Mouse (Mus musculus) layer of hippocampus, adult 2 months (tissue): ENCODE data around the gene Gja1. TPM values are rescaled to one million over a fixed set of nuclear protein-coding genes. Genes with fewer than 3 reads are reported as not detected.
"Not testable (repeated sequence)": the region's sequence is repeated elsewhere in the genome, so short reads cannot be mapped to it uniquely, and the experiment has no call there.

ENCODE experiments used
- DNase-seq, 2 experiments: peaks; one replicate each; pipeline ENCODE4 v3.0.0; 2022; ENCODE audit warnings: low spot score in 2 of 2
- H3K27ac ChIP-seq: fragments of 200-600 bp; 2 replicates; pipeline ENCODE4 v1.8.1; 2022
- H3K4me3 ChIP-seq: fragments of 200-600 bp; 2 replicates; pipeline ENCODE4 v1.8.1; 2022; ENCODE audit warnings: mild to moderate bottlenecking
- CTCF ChIP-seq: fragments of 200-600 bp; conservative IDR thresholded peaks from 2 replicates; pipeline ENCODE4 v1.8.1; 2022; ENCODE audit warnings: antibody characterized with exemption, mild to moderate bottlenecking, moderate library complexity
- total RNA-seq, 2 experiments: library from RNA; stranded (reverse); gene quantifications; 2 replicates each; pipeline ENCODE4 v1.2.3; 2021

Gja1 gene
- total RNA-seq, 2 experiments from 2014 or later: 264 to 269 TPM

DNA sequence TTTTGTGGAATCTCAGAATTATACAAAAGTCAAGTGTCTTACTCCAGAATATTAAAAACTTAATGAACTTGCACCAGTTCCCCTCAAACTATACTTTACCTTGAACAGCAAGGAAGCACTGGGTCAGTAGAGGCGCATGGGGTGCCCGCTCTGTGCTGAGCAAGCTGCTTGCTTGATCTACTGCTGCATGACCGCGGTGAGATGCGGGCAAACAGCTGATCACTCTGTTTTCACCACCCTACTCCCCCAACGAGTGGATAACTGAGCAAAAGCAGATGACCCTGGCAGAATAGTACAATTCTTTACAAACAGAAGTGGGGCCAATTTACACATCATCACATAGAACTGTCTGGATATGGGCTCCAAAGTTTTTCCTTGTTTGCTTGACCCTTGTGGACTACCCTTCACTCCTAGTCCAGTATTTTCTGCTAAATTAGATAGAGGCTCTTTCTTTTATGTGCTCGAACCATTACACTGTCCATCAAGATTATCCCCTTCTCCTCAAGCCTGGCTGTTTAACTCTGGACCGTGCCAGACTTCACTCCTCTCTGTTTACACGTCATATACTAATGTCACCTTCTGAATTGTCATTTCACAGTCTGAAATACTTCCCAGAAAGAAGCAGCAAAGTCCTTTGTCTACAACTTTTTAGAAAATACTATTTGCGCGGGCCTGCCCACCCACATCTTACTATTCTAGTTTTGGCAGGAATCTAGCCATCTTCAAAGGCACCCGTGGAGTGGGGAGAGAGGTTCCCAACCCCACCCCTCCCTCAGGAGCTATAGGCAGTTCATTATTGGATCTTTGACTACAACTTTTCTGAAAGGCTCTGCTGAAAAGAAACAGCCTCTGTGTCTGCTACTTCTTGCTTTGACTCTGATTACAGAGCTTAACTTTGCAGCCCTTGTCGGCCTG, 8.3 kb downstream of the Gja1 start:
- Histone ChIP-seq H3K4me3 (no peak overlapping the region), H3K27ac (0 out of 2 replicates have a peak overlapping the region, but pooled peaks have one; percentile 14)
- TF ChIP-seq CTCF: no peak
- DNase-seq: no peak

GRCm38 (mm10) chr10:56393095-56393784, 16.1 kb downstream of the Gja1 start:
- no peak for TF ChIP-seq CTCF
- Histone ChIP-seq H3K4me3 (no peak overlapping the region), H3K27ac (no peak overlapping the region)
- DNase-seq: no peak

DNA sequence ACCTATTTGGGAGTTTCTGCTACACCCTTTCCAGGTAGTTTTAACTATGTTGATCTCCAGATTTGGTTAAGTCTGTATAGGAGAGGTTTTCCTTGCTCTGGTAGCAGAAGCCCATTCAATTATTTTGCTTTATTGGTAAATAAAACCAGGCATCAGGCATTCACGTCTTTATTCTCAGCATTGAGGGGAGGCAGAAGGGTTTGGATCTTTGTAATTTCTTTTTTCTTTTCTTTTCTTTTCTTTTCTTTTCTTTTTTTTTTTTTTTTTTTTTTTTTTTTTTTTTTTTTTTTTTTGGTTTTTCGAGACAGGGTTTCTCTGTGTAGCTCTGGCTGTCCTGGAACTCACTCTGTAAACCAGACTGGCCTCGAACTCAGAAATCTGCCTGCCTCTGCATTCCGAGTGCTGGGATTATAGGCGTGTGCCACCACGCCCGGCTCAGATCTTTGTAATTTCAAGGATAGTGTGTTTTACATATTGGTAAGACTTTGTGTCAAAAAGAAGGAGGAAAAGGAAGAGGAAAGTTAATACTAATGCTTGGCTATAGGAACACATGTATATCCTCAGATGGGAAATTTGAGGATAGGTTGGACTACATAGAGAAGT, 16.8 kb downstream of the Gja1 start:
- not testable (repeated sequence) for DNase-seq, H3K27ac ChIP-seq

GRCm38 (mm10) chr10:56397875-56398274, 20.7 kb downstream of the Gja1 start:
- Histone ChIP-seq H3K4me3 (no peak overlapping the region), H3K27ac (no peak overlapping the region)
- TF ChIP-seq CTCF: no peak
- no peak for DNase-seq

More for the DNA sequence above, 16.8 kb downstream of the Gja1 start:
- not testable (repeated sequence) for H3K4me3 ChIP-seq

GRCm38 (mm10) chr10:56398310-56398709, 21.2 kb downstream of the Gja1 start:
- H3K4me3 ChIP-seq: no peak overlapping the region
- no peak for DNase-seq
- no peak overlapping the region for H3K27ac ChIP-seq
- TF ChIP-seq CTCF: no peak

DNA sequence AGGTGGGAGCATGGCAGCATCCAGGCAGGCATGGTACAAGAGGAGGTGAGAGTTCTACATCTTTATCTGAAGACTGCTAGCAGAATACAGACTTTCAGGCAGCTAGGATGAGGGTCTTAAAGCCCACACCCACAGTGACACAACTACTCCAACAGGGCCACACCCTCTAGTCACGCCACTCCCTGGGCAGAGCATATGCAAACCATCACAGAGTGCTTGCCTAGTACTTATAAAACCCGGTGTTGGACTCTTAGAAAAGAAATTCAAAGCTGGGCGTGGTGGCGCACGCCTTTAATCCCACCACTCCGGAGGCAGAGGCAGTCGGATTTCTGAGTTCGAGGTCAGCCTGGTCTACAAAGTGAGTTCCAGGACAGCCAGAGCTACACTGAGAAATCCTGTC, 24.3 kb downstream of the Gja1 start:
- not testable (repeated sequence) for DNase-seq, H3K4me3 ChIP-seq, H3K27ac ChIP-seq

DNA sequence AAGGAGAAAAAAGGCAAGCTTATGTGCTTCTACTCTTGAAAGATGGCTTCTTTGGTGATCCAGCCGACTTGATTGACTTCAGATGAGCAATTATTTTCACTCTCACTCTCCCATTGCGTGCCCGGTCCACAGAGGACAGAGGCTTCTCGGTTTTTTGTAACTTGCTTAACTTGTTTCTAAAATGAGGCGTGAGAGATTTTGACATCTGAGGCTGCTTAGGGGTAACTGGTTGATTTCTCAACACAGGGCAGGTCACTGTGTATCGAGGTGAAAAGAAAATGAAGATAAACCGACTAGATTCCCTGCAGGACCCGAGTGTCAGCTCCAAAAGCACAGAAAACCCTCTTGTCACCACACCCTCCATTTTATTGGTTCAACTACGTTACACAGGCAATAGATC, 28.8 kb downstream of the Gja1 start:
- no peak for TF ChIP-seq CTCF

DNA sequence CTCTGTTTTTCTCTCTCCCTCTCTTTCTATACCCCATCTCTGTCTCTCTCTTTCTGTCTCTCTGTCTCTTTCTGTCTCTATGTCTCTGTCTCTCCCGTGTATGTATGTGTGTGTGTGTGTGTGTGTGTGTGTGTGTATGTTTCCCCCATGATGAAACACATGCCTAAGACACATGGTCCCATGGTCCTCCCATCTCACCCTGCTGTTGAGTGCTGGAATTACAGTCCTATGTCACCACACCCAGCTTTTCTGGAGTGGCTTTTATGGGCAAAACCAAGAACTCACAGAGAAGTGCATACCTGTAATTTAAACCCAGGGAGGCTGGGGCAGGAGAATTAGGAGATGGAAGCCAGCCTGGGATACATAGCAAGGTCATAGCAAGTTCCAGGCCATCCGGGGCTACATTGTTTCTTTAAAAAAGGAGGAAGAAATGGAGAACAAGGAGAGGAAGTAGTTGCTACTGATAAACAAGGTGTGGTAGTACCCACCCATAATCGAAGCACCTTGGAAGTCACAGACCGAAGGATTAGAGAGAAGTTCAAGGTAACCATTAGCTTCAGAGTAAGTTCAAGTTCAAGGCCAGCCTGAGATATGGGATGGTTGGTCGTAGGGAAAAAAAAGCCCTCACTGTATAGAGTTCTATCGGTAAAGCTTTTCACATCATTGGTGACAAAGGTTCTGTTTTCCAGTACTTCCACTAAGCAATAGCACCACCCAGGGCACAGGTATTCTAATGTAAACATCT, 29.4 kb downstream of the Gja1 start:
- no peak for TF ChIP-seq CTCF
- Histone ChIP-seq H3K27ac (no peak overlapping the region), H3K4me3 (no peak overlapping the region)
- no peak for DNase-seq

More for the DNA sequence above, 28.8 kb downstream of the Gja1 start:
- H3K4me3 ChIP-seq: no peak overlapping the region
- H3K27ac ChIP-seq: no peak overlapping the region
- no peak for DNase-seq

DNA sequence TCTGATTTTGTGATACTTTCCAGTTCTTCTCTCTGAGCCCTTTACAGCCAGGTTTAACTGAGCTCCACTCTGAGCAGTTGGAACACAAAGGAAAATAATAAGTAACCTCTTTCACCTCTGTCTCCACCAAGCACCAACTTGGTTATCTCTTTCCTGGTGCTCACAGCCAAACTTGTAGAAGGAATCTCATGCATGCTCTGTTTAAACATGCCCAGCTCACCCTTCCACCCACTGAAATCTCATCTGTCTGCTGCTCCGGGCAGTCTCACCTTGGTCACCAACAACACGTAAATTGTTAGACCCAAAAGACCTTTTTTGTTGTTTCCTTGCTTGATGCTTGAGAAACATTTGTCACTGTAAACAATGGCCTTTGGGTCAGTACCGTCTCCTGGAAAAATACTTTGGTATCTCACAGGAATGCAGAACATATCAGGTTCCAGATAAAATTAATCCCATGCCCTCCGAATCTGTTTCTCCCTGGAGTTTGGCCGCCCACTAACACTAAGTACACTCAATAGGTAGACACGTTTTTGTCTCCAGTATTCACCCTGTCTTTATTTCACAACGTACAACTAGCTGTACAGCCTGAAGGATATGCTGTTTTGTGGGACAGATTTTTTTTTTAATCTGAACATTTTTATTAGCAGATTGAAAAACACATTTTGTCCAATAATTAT, 38.9 kb downstream of the Gja1 start:
- TF ChIP-seq CTCF: no peak
- no peak overlapping the region for H3K27ac ChIP-seq
- H3K4me3 ChIP-seq: no peak overlapping the region
- no peak for DNase-seq

DNA sequence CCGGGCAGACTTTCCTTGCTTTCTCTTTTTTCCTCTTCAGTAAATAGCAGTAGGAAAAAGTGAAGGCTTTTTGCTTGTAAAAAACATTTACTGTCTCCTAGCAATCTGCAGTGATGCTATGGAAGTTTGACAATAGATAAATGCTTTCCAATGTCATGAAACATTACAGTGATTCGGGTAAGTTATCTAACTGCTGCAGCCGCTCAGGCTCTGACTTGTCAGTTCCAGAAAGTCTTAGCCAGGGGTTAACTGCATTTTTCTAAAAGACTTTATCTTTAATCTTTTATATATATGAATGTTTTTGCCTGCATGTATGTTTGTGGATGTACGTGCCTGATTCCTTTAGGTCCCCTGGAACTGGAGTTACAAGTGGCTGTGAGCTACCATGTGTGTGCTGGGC, 45.4 kb downstream of the Gja1 start:
- Histone ChIP-seq H3K4me3 (no peak overlapping the region), H3K27ac (no peak overlapping the region)
- no peak for TF ChIP-seq CTCF
- DNase-seq: no peak

GRCm38 (mm10) chr10:56425016-56425798, 48.1 kb downstream of the Gja1 start:
- no peak overlapping the region for H3K4me3 ChIP-seq
- no peak overlapping the region for H3K27ac ChIP-seq
- TF ChIP-seq CTCF: no peak
- no peak for DNase-seq
